Mouse (Mus musculus): Measurements from ENCODE around the gene 1700125H20Rik. TPM values are rescaled to one million over a fixed set of nuclear protein-coding genes. Genes with fewer than 3 reads are reported as not detected.

1700125H20Rik gene
- total and polyA plus RNA-seq, 3 experiments, result not detected

DNA sequence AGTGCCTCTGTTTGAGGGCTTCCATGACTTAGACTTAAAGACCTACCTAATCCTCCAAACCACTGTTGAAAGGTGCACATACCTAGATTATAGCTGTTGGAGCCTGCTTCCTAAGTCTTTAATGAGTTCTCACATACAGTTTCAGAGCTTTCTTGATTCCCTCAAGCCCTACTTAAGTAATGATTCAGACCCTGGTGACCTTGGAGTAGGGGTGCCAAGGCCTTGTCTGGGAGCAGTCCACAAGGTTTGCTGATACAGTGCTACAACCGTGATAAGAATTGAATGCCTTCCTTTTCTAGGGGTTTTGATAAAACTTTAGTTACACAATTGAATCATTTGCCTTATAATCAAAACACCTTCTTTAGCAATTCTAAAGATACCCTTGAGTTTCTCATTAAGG is 2.7 kb upstream of the 1700125H20Rik start:
- H3K27ac ChIP-seq (ENCODE audit: control insufficient read depth, low read depth, low read length), result no peak overlapping the region
- H3K9me3 ChIP-seq (replicated peaks; ENCODE audit: insufficient read depth, low read length), result no peaks in the 10 kb centered on the region
- H3K79me2 ChIP-seq (ENCODE audit: control insufficient read depth, insufficient read depth, low read length, poor library complexity), result no peaks in the 10 kb centered on the region
- H3K36me3 ChIP-seq (ENCODE audit: control insufficient read depth in 1 of 2, insufficient read depth in 2 of 2, low read length in 2 of 2), result no peaks in the 10 kb centered on the region
- H3K27me3 ChIP-seq (ENCODE audit: control insufficient read depth in 1 of 2, insufficient read depth in 2 of 2, low read length in 2 of 2), result no peaks in the 10 kb centered on the region
- H3K4me3 ChIP-seq (ENCODE audit: control insufficient read depth in 1 of 2, insufficient read depth in 1 of 2, low read depth in 2 of 2, low read length in 2 of 2), result no peak overlapping the region
- H3K9ac ChIP-seq (ENCODE audit: control insufficient read depth, low read depth, low read length, poor library complexity, severe bottlenecking), result no peak overlapping the region
- DNase-seq (ENCODE audit: low read depth, low spot score), result no peak
- no peak for TF ChIP-seq NELFE (IDR thresholded peaks at IDR 0.05; ENCODE audit: low read depth, low read length)
- no peak for TF ChIP-seq BHLHE40 (IDR thresholded peaks at IDR 0.05; ENCODE audit: borderline replicate concordance, low read depth, low read length)
- no peak for TF ChIP-seq POLR2AphosphoS5 (IDR thresholded peaks at IDR 0.05; ENCODE audit: borderline replicate concordance, low read depth, low read length)
- TF ChIP-seq CHD1 (IDR thresholded peaks at IDR 0.05; ENCODE audit: low read depth, low read length), result no peak
- no peak for TF ChIP-seq MYB (IDR thresholded peaks at IDR 0.05; ENCODE audit: low read depth, low read length)
- TF ChIP-seq TCF12 (IDR thresholded peaks at IDR 0.05; ENCODE audit: low read depth, low read length), result no peak
- TF ChIP-seq ETS1 (IDR thresholded peaks at IDR 0.05; ENCODE audit: low read depth, low read length), result no peak
- TF ChIP-seq ELF1 (IDR thresholded peaks at IDR 0.05; ENCODE audit: low read depth, low read length), result no peak
- TF ChIP-seq ZNF384 (IDR thresholded peaks at IDR 0.05; ENCODE audit: low read depth, low read length), result no peak
- TF ChIP-seq ZKSCAN1 (IDR thresholded peaks at IDR 0.05; ENCODE audit: low read depth, low read length), result no peak
- no peak for TF ChIP-seq MAFK (IDR thresholded peaks at IDR 0.05; ENCODE audit: borderline replicate concordance, low read depth, low read length)
- no peak for TF ChIP-seq SIN3A (IDR thresholded peaks at IDR 0.05; ENCODE audit: low read length)
- no peak for TF ChIP-seq JUND (IDR thresholded peaks at IDR 0.05; ENCODE audit: low read depth, low read length)
- TF ChIP-seq GATA1 (IDR thresholded peaks at IDR 0.05; ENCODE audit: low read depth, low read length), result no peak
- no peak for TF ChIP-seq CHD2 (IDR thresholded peaks at IDR 0.05; ENCODE audit: low read length)
- no peak for TF ChIP-seq RAD21 (IDR thresholded peaks at IDR 0.05; ENCODE audit: low read depth, low read length)
- TF ChIP-seq RCOR1 (IDR thresholded peaks at IDR 0.05; ENCODE audit: low read depth, low read length), result no peak
- 0 out of 4 replicates have a peak, but pooled peaks cover under 1 to 2% of the 10 kb centered on the region in 2 experiments for H3K4me1 ChIP-seq (ENCODE audit: control insufficient read depth in 1 of 2, insufficient read depth in 2 of 2, low read length in 2 of 2)

- peaks cover 0 to 2% of the 10 kb centered on the region in 2 experiments; a peak in 1 of 4 replicates for H3K27me3 ChIP-seq (ENCODE audit: control insufficient read depth in 1 of 2, insufficient read depth in 2 of 2, low read length in 2 of 2)
- TF ChIP-seq SIN3A (IDR thresholded peaks at IDR 0.05; ENCODE audit: low read length) (no peak), RCOR1 (IDR thresholded peaks at IDR 0.05; ENCODE audit: low read depth, low read length) (no peak), MAFK (IDR thresholded peaks at IDR 0.05; ENCODE audit: borderline replicate concordance, low read depth, low read length) (no peak), E2F4 (IDR thresholded peaks at IDR 0.05; ENCODE audit: borderline replicate concordance, low read depth, low read length) (no peak), TCF12 (IDR thresholded peaks at IDR 0.05; ENCODE audit: low read depth, low read length) (no peak), GABPA (IDR thresholded peaks at IDR 0.05; ENCODE audit: low read depth, low read length) (no peak), POLR2AphosphoS5 (IDR thresholded peaks at IDR 0.05; ENCODE audit: borderline replicate concordance, low read depth, low read length) (no peak), SMC3 (IDR thresholded peaks at IDR 0.05; ENCODE audit: low read depth, low read length) (no peak), POLR2A (IDR thresholded peaks at IDR 0.05; ENCODE audit: control insufficient read depth in 1 of 2, insufficient read depth in 1 of 2, low read depth in 1 of 2, low read length in 2 of 2, poor library complexity in 1 of 2) (no peak), HCFC1 (IDR thresholded peaks at IDR 0.05; ENCODE audit: low read depth, low read length) (no peak), TAL1 (IDR thresholded peaks at IDR 0.05; ENCODE audit: low read length) (no peak), ZMIZ1 (IDR thresholded peaks at IDR 0.05; ENCODE audit: low read depth, low read length) (no peak), UBTF (IDR thresholded peaks at IDR 0.05; ENCODE audit: borderline replicate concordance, insufficient read depth, low read depth, low read length) (no peak), MXI1 (IDR thresholded peaks at IDR 0.05; ENCODE audit: low read depth, low read length) (no peak), MEF2A (IDR thresholded peaks at IDR 0.05; ENCODE audit: extremely low read depth, insufficient replicate concordance, low read depth, low read length, poor library complexity, severe bottlenecking) (no peak), USF2 (IDR thresholded peaks at IDR 0.05; ENCODE audit: borderline replicate concordance in 1 of 2, insufficient read depth in 1 of 2, low read depth in 1 of 2, low read length in 2 of 2) (no peak), CHD2 (IDR thresholded peaks at IDR 0.05; ENCODE audit: low read length) (no peak), MYC (IDR thresholded peaks at IDR 0.05; ENCODE audit: low read depth, low read length) (no peak)
- no peaks in the 10 kb centered on the region for H3K79me2 ChIP-seq (ENCODE audit: control insufficient read depth, insufficient read depth, low read length, poor library complexity)
- H3K9ac ChIP-seq (ENCODE audit: control insufficient read depth, low read depth, low read length, poor library complexity, severe bottlenecking), result no peak overlapping the region
- no peak overlapping the region for H3K27ac ChIP-seq (ENCODE audit: control insufficient read depth, low read depth, low read length)
- no peak overlapping the region for H3K4me3 ChIP-seq (ENCODE audit: control insufficient read depth in 1 of 2, insufficient read depth in 1 of 2, low read depth in 2 of 2, low read length in 2 of 2)
- 0 out of 4 replicates have a peak, but pooled peaks cover 2 to 3% of the 10 kb centered on the region in 2 experiments for H3K4me1 ChIP-seq (ENCODE audit: control insufficient read depth in 1 of 2, insufficient read depth in 2 of 2, low read length in 2 of 2)
- no peak for DNase-seq (ENCODE audit: low read depth, low spot score)
- no peaks in the 10 kb centered on the region for H3K36me3 ChIP-seq (ENCODE audit: control insufficient read depth in 1 of 2, insufficient read depth in 2 of 2, low read length in 2 of 2)
- no peaks in the 10 kb centered on the region for H3K9me3 ChIP-seq (replicated peaks; ENCODE audit: insufficient read depth, low read length)
Observed at GRCm38 (mm10) chr11:85170833-85171232, 629 bp downstream of the 1700125H20Rik start.

Measured in MEL (cell line).